Mouse (Mus musculus) ES-Bruce4 (cell line): ENCODE measurements at regions not wholly inside any gene's neighbourhood (a gene's known extent, or its start where the extent isn't known, plus 50 kb on each side); places are given as distances from the start of the nearest gene placed in this dataset.

Experiments used
- CTCF ChIP-seq: IDR thresholded peaks from one replicate; pipeline ENCODE4 v1.8.1; 2011; ENCODE audit warnings: low read depth, low read length
- POLR2A ChIP-seq: IDR thresholded peaks from one replicate; pipeline ENCODE4 v1.8.1; 2011; ENCODE audit warnings: low read length; ENCODE audit not compliant: insufficient read depth

- no peak for TF ChIP-seq CTCF
- TF ChIP-seq POLR2A: no peak
Measured at GRCm38 (mm10) chr7:40537621-40538020, 360.5 kb upstream of the Vstm2b start.
